Mouse (Mus musculus): Measurements from ENCODE around the gene Ankrd65. TPM values are rescaled to one million over a fixed set of nuclear protein-coding genes. Genes with fewer than 3 reads are reported as not detected.
A peak's percentile ranks its signal among the peaks of the same experiment; 100 is the strongest.

The Ankrd65 gene
- polyA plus RNA-seq, 1 experiment from 2014 or later: not detected

DNA sequence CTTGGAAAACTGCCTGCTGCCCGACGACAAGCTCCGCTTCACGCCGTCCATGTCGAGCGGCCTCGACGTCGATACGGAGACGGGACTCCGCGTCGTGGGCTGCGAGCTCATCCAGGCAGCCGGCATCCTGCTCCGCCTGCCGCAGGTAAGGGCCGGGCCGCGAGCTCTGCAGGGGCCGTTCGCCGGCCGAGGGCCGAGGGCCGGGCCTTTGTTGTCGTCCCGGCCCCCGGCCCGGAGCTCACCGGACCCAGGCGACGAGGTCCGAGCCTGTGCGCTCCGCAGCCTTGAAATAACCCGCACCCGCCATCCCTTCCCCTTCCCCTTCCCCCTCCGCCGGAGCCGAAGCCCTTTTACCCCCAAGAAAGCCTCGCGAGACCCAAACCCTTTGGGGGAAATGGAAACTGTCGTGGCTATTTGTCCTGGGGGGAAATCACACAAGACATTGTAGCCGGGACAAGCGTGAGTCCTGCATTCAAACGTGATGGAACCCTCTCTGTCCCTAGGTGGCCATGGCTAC is 22.5 kb downstream of the Ankrd65 start:
- TF ChIP-seq CTCF (IDR thresholded peaks at IDR 0.05): no peak
- DNase-seq (ENCODE audit: low read depth, low spot score): no peak
- ATAC-seq: no peak
- H3K27me3 ChIP-seq: no peaks in the 10 kb centered on the region
- POLR2A ChIA-PET: interaction anchor here (0.7 to 1.0 kb wide), 3 partner anchors 9 to 12 kb away, joined by 3 to 4 read pairs (median 3); no protein-coding TSS in a partner anchor
- CTCF ChIA-PET: interaction anchor here (1.4 to 1.5 kb wide), 2 partner anchors 9 to 12 kb away, joined by 3 to 4 read pairs; no protein-coding TSS in a partner anchor
- in situ Hi-C loops (cut with MboI; ENCODE audit: low pct_unique_long_range_greater_than_20kb): no loop called here

DNA sequence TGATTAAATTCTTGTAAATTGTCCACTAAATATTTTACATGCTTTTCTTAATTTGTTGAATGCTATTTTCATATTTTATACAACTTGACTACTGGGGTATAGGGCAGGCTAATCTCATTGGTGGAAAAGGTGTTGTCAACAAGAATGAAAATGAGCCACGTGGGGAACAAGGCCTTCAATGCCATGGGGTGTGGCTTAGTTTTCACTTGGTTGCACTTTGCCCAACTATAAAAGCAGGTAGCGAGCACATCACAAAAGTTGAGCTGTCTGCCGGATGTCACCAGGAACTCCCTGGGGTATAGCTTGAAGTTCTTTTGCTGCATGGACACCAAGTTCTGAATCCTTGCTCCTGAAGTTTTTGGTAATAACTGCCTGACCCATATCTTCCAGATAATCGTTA is 27.3 kb downstream of the Ankrd65 start:
- no peak for DNase-seq (ENCODE audit: low read depth, low spot score)
- no peak for TF ChIP-seq CTCF (IDR thresholded peaks at IDR 0.05)
- no peaks in the 10 kb centered on the region for H3K27me3 ChIP-seq
- ChIA-PET POLR2A (no interaction called here), CTCF (no interaction called here)
- ATAC-seq: no peak
- in situ Hi-C loops (cut with MboI; ENCODE audit: low pct_unique_long_range_greater_than_20kb): no loop called here

- TF ChIP-seq CTCF (IDR thresholded peaks at IDR 0.05): no peak
- ChIA-PET CTCF (interaction anchor here (1.2 kb wide), 1 partner anchor 9 kb away, joined by 3 read pairs; the partner anchor contains the start of gene Ccnl2), POLR2A (no interaction called here)
- no peaks in the 10 kb centered on the region for H3K27me3 ChIP-seq
- ATAC-seq (no peak), DNase-seq (ENCODE audit: low read depth, low spot score) (no peak)
- in situ Hi-C loops (cut with MboI; ENCODE audit: low pct_unique_long_range_greater_than_20kb): no loop called here
These were observed 30.8 kb downstream of the Ankrd65 start for GRCm38 (mm10) chr4:155821025-155821424.

GRCm38 (mm10) chr4:155823443-155823842 is 33.2 kb downstream of the Ankrd65 start:
- no peak for TF ChIP-seq CTCF (IDR thresholded peaks at IDR 0.05)
- ATAC-seq (no peak), DNase-seq (ENCODE audit: low read depth, low spot score) (no peak)
- POLR2A ChIA-PET: no interaction called here
- no peaks in the 10 kb centered on the region for H3K27me3 ChIP-seq
- in situ Hi-C loops (cut with MboI; ENCODE audit: low pct_unique_long_range_greater_than_20kb): no loop called here
- CTCF ChIA-PET: interaction anchor here (1.0 to 1.5 kb wide), 2 partner anchors 10 to 11 kb away, joined by 4 to 7 read pairs; no protein-coding TSS in a partner anchor

- TF ChIP-seq CTCF (IDR thresholded peaks at IDR 0.05): no peak
- in situ Hi-C loops (cut with MboI; ENCODE audit: low pct_unique_long_range_greater_than_20kb): loop anchor here (5.0 kb wide), 2 partner anchors 37 to 62 kb away; partner anchors contain the start of genes Acap3, Cptp, Ints11 and Pusl1
- no peaks in the 10 kb centered on the region for H3K27me3 ChIP-seq
- no peak for DNase-seq (ENCODE audit: low read depth, low spot score)
- ATAC-seq: no peak
- ChIA-PET CTCF (no interaction called here), POLR2A (no interaction called here)
These were observed 39.6 kb downstream of the Ankrd65 start for GRCm38 (mm10) chr4:155829866-155830265.

DNA sequence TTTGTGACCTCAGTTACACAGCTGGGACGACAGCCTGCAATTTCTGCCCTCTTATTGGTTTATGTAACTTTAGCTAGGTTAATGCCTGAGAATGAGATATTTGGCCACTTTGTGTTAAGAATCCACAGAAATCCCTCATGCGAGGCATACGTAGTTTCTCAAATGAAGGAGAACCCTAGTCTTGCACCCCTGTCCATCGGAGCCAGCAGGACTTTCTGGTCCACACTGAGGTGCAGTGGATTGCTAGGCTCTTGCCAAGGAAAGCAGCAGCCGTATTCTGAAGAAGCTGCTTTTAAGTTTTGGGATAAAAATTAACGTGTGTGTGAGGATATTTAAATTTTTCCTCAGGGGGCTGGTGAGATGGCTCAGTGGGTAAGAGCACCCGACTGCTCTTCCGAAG is 40.4 kb downstream of the Ankrd65 start:
- ChIA-PET CTCF (no interaction called here), POLR2A (no interaction called here)
- no peak for DNase-seq (ENCODE audit: low read depth, low spot score)
- H3K27me3 ChIP-seq: no peaks in the 10 kb centered on the region
- no peak for ATAC-seq
- in situ Hi-C loops (cut with MboI; ENCODE audit: low pct_unique_long_range_greater_than_20kb): loop anchor here (5.0 kb wide), 2 partner anchors 37 to 62 kb away; partner anchors contain the start of genes Acap3, Cptp, Ints11 and Pusl1
- no peak for TF ChIP-seq CTCF (IDR thresholded peaks at IDR 0.05)

- H3K27me3 ChIP-seq: no peaks in the 10 kb centered on the region
- ATAC-seq (peak; percentile 93), DNase-seq (ENCODE audit: low read depth, low spot score) (peak; percentile 78)
- ChIA-PET POLR2A (interaction anchor here (1.3 to 1.9 kb wide), 2 partner anchors 32 to 38 kb away, joined by 4 read pairs; partner anchors contain the start of genes Cptp, Ints11 and Tas1r3), CTCF (interaction anchor here (0.7 to 1.3 kb wide), 3 partner anchors 15 to 38 kb away, joined by 3 read pairs; partner anchors contain the start of genes Cptp and Dvl1)
- in situ Hi-C loops (cut with MboI; ENCODE audit: low pct_unique_long_range_greater_than_20kb): loop anchor here (5.0 kb wide), 2 partner anchors 36 to 61 kb away; partner anchors contain the start of genes Acap3, Cptp, Ints11 and Pusl1
- TF ChIP-seq CTCF (IDR thresholded peaks at IDR 0.05): peak; percentile 60
These were observed 41.0 kb downstream of the Ankrd65 start, which contains the start of gene Aurkaip1 for GRCm38 (mm10) chr4:155831205-155831766. TSS of gene Aurkaip1 (plus strand) at chr4:155831272.

GRCm38 (mm10) chr4:155831831-155832230 is 41.6 kb downstream of the Ankrd65 start:
- TF ChIP-seq CTCF (IDR thresholded peaks at IDR 0.05): no peak
- in situ Hi-C loops (cut with MboI; ENCODE audit: low pct_unique_long_range_greater_than_20kb): loop anchor here (5.0 kb wide), 2 partner anchors 35 to 60 kb away; partner anchors contain the start of genes Acap3, Cptp, Ints11 and Pusl1
- H3K27me3 ChIP-seq: no peaks in the 10 kb centered on the region
- no peak for DNase-seq (ENCODE audit: low read depth, low spot score)
- no peak for ATAC-seq
- ChIA-PET CTCF (interaction anchor here (0.7 to 1.3 kb wide), 3 partner anchors 15 to 37 kb away, joined by 3 read pairs; partner anchors contain the start of genes Cptp and Dvl1), POLR2A (interaction anchor here (1.3 to 1.9 kb wide), 2 partner anchors 32 to 38 kb away, joined by 4 read pairs; partner anchors contain the start of genes Cptp, Ints11 and Tas1r3)

DNA sequence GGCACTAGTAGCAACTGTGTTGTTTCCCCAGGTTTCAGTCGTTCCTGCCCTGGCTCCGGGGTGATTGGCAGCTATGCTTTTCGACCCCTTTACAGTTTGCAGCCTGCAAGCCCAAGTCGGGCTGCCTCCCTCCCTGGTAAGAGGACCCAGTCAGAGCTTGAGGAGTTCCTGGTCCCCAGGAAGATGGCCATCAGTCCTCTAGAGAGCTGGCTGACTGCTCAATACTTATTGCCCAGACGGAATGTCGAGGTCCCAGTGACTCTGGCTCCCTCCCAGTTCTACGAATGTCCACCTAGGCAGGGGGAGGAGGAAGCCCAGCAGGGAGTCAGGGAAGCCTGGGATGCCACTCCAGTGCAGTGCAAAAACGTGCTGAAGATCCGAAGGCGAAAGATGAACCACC is 42.1 kb downstream of the Ankrd65 start:
- ATAC-seq: no peak
- no peak for TF ChIP-seq CTCF (IDR thresholded peaks at IDR 0.05)

DNA sequence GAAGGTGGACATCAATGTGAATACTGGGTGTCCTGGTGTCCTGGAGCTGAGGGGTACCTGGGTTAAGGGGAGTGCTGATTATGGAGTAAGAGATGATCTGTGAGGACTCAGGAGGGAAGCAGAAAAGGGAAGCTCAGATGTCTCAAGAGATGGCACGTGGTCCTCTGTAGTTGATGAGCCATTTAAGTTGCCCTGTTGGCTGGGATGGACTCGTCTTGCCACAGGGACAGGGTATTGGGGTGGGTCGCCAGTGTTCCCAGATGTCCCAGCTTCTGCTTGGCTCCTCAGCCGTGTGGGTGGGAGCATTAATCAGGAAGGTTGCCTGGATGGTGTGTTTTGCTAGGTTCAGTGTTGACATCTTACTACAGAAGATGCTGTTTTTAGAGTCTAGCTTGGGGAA is 43.0 kb downstream of the Ankrd65 start:
- ChIA-PET POLR2A (interaction anchor here (1.1 to 1.9 kb wide), 3 partner anchors 16 to 30 kb away, joined by 3 to 6 read pairs (median 4); partner anchors contain the start of gene Tas1r3), CTCF (interaction anchor here (0.9 to 2.3 kb wide), 8 partner anchors 9 to 66 kb away, joined by 3 to 22 read pairs (median 6); partner anchors contain the start of gene Dvl1)
- TF ChIP-seq CTCF (IDR thresholded peaks at IDR 0.05): no peak
- DNase-seq (ENCODE audit: low read depth, low spot score) (no peak), ATAC-seq (no peak)
- H3K27me3 ChIP-seq: no peaks in the 10 kb centered on the region
- in situ Hi-C loops (cut with MboI; ENCODE audit: low pct_unique_long_range_greater_than_20kb): loop anchor here (5.0 kb wide), 2 partner anchors 34 to 59 kb away; partner anchors contain the start of genes Acap3, Cptp, Ints11 and Pusl1

More for the DNA sequence above, 42.1 kb downstream of the Ankrd65 start:
- in situ Hi-C loops (cut with MboI; ENCODE audit: low pct_unique_long_range_greater_than_20kb): loop anchor here (5.0 kb wide), 2 partner anchors 35 to 60 kb away; partner anchors contain the start of genes Acap3, Cptp, Ints11 and Pusl1
- ChIA-PET POLR2A (interaction anchor here (1.3 to 1.9 kb wide), 2 partner anchors 31 to 37 kb away, joined by 4 read pairs; partner anchors contain the start of genes Cptp, Ints11 and Tas1r3), CTCF (interaction anchor here (1.3 kb wide), 1 partner anchor 14 kb away, joined by 3 read pairs; the partner anchor contains the start of gene Dvl1)
- H3K27me3 ChIP-seq: no peaks in the 10 kb centered on the region
- DNase-seq (ENCODE audit: low read depth, low spot score): no peak
